Mouse (Mus musculus): ENCODE data around the gene Ttf2. TPM values are rescaled to one million over a fixed set of nuclear protein-coding genes. Genes with fewer than 3 reads are reported as not detected.

Gene Ttf2
- polyA plus RNA-seq, 1 experiment from 2014 or later: 27.2 TPM

DNA sequence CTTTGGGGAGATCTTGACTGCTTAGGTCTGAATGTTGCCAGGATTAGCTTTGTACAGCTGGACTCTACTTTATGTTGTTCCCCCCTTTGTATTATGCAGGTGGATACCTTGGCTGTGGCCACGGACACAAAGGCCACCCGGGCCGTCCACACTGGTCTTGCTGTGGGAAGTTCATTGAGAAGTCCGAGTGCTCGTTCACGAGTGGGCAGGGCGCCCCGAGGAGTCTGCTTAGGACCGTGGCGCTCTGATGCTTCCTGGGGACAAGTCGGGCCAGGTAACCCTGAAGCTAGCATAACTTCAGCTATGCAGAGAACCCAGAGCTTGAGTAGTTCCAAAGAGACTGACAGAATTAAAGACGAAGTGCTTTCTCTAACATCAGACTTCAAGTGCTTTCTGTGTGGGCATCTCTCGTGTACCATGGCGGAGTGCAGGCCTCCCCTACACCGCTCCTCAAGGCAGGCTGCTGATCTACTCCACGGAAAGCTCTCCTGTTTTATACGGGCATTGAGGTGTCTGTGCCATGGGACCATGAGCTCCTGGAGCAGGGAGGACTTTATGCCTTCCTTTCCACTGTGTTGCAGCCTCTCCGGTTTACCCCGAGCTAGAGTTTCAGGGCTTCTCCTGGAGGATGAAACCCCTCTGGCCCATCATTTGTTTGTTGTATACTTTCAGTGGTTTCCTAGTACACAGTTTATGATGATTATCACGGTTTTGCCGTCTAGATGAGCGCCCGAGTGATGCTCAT lies 38.0 kb downstream of the Ttf2 start:
- Histone ChIP-seq H3K36me3 (ENCODE audit: control insufficient read depth, insufficient read depth, low read length) (0 out of 2 replicates have a peak, but pooled peaks cover 3% of the 10 kb centered on the region), H3K4me3 (ENCODE audit: low read depth, low read length) (no peak overlapping the region), H3K4me1 (ENCODE audit: control insufficient read depth, insufficient read depth, low read length) (no peaks in the 10 kb centered on the region), H3K4me2 (ENCODE audit: low read depth, severe bottlenecking) (no peak overlapping the region), H3K27ac (replicated peaks; ENCODE audit: low read depth, low read length) (no peak overlapping the region), H3K9ac (ENCODE audit: low read length) (no peak overlapping the region), H3K27me3 (ENCODE audit: control insufficient read depth, insufficient read depth, low read length) (no peaks in the 10 kb centered on the region), H3K9me3 (ENCODE audit: control insufficient read depth, low read length) (no peaks in the 10 kb centered on the region)
- DNase-seq (ENCODE audit: low spot score) (no peak), ATAC-seq (ENCODE audit: insufficient number of reproducible peaks, low FRiP score, low TSS enrichment, low read depth) (no peak)
- 95% methylated on average over 23 of the region's 23 CpGs for WGBS

DNA sequence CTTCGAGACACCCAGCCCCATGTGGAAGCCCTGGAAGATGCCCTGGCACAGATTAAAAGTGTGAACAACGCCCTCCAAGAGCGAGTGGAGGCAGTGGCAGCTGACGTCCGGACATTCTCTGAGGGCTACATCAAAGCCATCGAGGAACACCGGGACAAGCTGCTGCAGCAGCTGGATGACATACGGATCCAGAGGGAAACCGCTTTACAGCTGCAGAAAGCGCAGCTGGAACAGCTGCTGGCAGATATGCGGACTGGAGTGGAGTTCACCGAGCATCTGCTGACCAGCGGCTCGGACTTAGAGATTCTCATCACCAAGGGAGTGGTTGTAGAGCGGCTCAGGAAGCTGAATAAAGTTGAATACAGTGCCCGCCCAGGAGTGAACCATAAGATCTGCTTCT lies 44.3 kb downstream of the Ttf2 start:
- ATAC-seq (ENCODE audit: insufficient number of reproducible peaks, low FRiP score, low TSS enrichment, low read depth): no peak
- Histone ChIP-seq H3K4me1 (ENCODE audit: control insufficient read depth, insufficient read depth, low read length) (peaks cover 8% of the 10 kb centered on the region; the same call in 1 of the 2 replicates), H3K4me3 (ENCODE audit: low read depth, low read length) (no peak overlapping the region), H3K27me3 (ENCODE audit: control insufficient read depth, insufficient read depth, low read length) (no peaks in the 10 kb centered on the region), H3K9me3 (ENCODE audit: control insufficient read depth, low read length) (no peaks in the 10 kb centered on the region), H3K4me2 (ENCODE audit: low read depth, severe bottlenecking) (no peak overlapping the region), H3K36me3 (ENCODE audit: control insufficient read depth, insufficient read depth, low read length) (no peaks in the 10 kb centered on the region), H3K27ac (replicated peaks; ENCODE audit: low read depth, low read length) (no peak overlapping the region), H3K9ac (ENCODE audit: low read length) (no peak overlapping the region)
- DNase-seq (ENCODE audit: low spot score): peak; percentile 40
- WGBS: 61% methylated on average over 16 of the region's 16 CpGs

DNA sequence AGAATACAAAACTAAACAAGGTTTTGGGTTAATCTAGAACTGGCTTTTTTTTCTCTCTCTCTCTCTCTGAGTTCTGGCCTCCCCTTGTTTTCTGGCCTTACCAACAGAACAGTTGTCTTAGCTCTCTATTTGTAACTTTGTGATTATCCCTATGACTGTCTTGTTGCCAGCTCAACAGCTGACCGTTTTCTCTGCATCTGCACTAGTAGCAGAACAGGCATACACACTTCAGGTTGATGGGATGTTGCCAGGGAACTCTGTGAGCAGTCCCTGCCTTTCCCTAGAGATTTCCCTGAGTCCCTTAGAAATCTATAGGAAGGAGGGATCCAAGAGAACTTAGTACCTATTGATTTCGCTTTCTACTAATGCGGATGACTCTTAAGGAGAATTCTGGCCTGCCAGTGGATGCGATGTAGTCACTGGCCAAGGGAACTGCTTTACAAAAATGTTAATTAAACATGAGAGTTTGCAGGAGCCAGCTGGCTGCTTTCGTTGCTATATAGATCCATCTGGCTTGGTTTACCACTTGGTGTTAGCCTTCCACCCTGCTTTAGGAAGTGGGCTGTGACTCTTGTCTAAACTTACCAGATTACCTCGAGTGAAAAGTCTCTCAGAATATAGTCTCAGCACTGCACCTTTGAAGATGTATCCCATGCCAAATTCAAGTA lies 45.3 kb downstream of the Ttf2 start:
- DNase-seq (ENCODE audit: low spot score): no peak
- no peaks in the 10 kb centered on the region for H3K36me3 ChIP-seq (ENCODE audit: control insufficient read depth, insufficient read depth, low read length)
- peaks cover 8% of the 10 kb centered on the region; the same call in 1 of the 2 replicates for H3K4me1 ChIP-seq (ENCODE audit: control insufficient read depth, insufficient read depth, low read length)
- H3K4me3 ChIP-seq (ENCODE audit: low read depth, low read length): no peak overlapping the region
- no peak overlapping the region for H3K9ac ChIP-seq (ENCODE audit: low read length)
- ATAC-seq (ENCODE audit: insufficient number of reproducible peaks, low FRiP score, low TSS enrichment, low read depth): no peak
- H3K9me3 ChIP-seq (ENCODE audit: control insufficient read depth, low read length): no peaks in the 10 kb centered on the region
- H3K4me2 ChIP-seq (ENCODE audit: low read depth, severe bottlenecking): no peak overlapping the region
- no peak overlapping the region for H3K27ac ChIP-seq (replicated peaks; ENCODE audit: low read depth, low read length)
- 77% methylated on average over 6 of the region's 6 CpGs for WGBS
- H3K27me3 ChIP-seq (ENCODE audit: control insufficient read depth, insufficient read depth, low read length): no peaks in the 10 kb centered on the region

GRCm38 (mm10) chr3:100922506-100923375 lies 46.7 kb downstream of the Ttf2 start:
- ATAC-seq (ENCODE audit: insufficient number of reproducible peaks, low FRiP score, low TSS enrichment, low read depth) (peak; percentile 33; the same call in 1 of the 2 replicates), DNase-seq (ENCODE audit: low spot score) (no peak)
- Histone ChIP-seq H3K4me3 (ENCODE audit: low read depth, low read length) (peak overlapping the region; percentile 46), H3K9me3 (ENCODE audit: control insufficient read depth, low read length) (no peaks in the 10 kb centered on the region), H3K27me3 (ENCODE audit: control insufficient read depth, insufficient read depth, low read length) (no peaks in the 10 kb centered on the region), H3K9ac (ENCODE audit: low read length) (peak overlapping the region; percentile 72), H3K4me2 (ENCODE audit: low read depth, severe bottlenecking) (peak overlapping the region; percentile 68), H3K27ac (replicated peaks; ENCODE audit: low read depth, low read length) (peak overlapping the region; percentile 51), H3K4me1 (ENCODE audit: control insufficient read depth, insufficient read depth, low read length) (peaks cover 8% of the 10 kb centered on the region; the same call in 1 of the 2 replicates), H3K36me3 (ENCODE audit: control insufficient read depth, insufficient read depth, low read length) (no peaks in the 10 kb centered on the region)
- 42% methylated on average over 28 of the region's 28 CpGs for WGBS

GRCm38 (mm10) chr3:100921825-100922505 lies 47.5 kb downstream of the Ttf2 start, which contains the start of gene Trim45:
Gene Trim45, plus strand, starts transcription at chr3:100922202.
- no peaks in the 10 kb centered on the region for H3K9me3 ChIP-seq (ENCODE audit: control insufficient read depth, low read length)
- H3K27me3 ChIP-seq (ENCODE audit: control insufficient read depth, insufficient read depth, low read length): no peaks in the 10 kb centered on the region
- WGBS: 1% methylated on average over 39 of the region's 39 CpGs
- DNase-seq (ENCODE audit: low spot score) (peak; percentile 97), ATAC-seq (ENCODE audit: insufficient number of reproducible peaks, low FRiP score, low TSS enrichment, low read depth) (peak; percentile 99)
- peaks cover 8% of the 10 kb centered on the region; the same call in 1 of the 2 replicates for H3K4me1 ChIP-seq (ENCODE audit: control insufficient read depth, insufficient read depth, low read length)
- peak within 1 kb of the TSS; percentile 51 for H3K27ac ChIP-seq (replicated peaks; ENCODE audit: low read depth, low read length)
- H3K9ac ChIP-seq (ENCODE audit: low read length): peak within 1 kb of the TSS; percentile 72
- no peaks in the 10 kb centered on the region for H3K36me3 ChIP-seq (ENCODE audit: control insufficient read depth, insufficient read depth, low read length)
- peak within 1 kb of the TSS; percentile 68 for H3K4me2 ChIP-seq (ENCODE audit: low read depth, severe bottlenecking)
- H3K4me3 ChIP-seq (ENCODE audit: low read depth, low read length): peak within 1 kb of the TSS; percentile 46

GRCm38 (mm10) chr3:100920611-100921140 lies 48.8 kb downstream of the Ttf2 start:
- H3K27me3 ChIP-seq (ENCODE audit: control insufficient read depth, insufficient read depth, low read length): no peaks in the 10 kb centered on the region
- no peaks in the 10 kb centered on the region for H3K36me3 ChIP-seq (ENCODE audit: control insufficient read depth, insufficient read depth, low read length)
- no peak overlapping the region for H3K4me3 ChIP-seq (ENCODE audit: low read depth, low read length)
- H3K9me3 ChIP-seq (ENCODE audit: control insufficient read depth, low read length): no peaks in the 10 kb centered on the region
- no peak overlapping the region for H3K9ac ChIP-seq (ENCODE audit: low read length)
- no peak overlapping the region for H3K4me2 ChIP-seq (ENCODE audit: low read depth, severe bottlenecking)
- H3K4me1 ChIP-seq (ENCODE audit: control insufficient read depth, insufficient read depth, low read length): peaks cover 8% of the 10 kb centered on the region; the same call in 1 of the 2 replicates
- ATAC-seq (ENCODE audit: insufficient number of reproducible peaks, low FRiP score, low TSS enrichment, low read depth) (no peak), DNase-seq (ENCODE audit: low spot score) (no peak)
- no peak overlapping the region for H3K27ac ChIP-seq (replicated peaks; ENCODE audit: low read depth, low read length)
- 78% methylated on average over 9 of the region's 9 CpGs for WGBS

- Histone ChIP-seq H3K4me1 (ENCODE audit: control insufficient read depth, insufficient read depth, low read length) (0 out of 2 replicates have a peak, but pooled peaks cover 2% of the 10 kb centered on the region), H3K27me3 (ENCODE audit: control insufficient read depth, insufficient read depth, low read length) (no peaks in the 10 kb centered on the region), H3K4me3 (ENCODE audit: low read depth, low read length) (no peak overlapping the region), H3K4me2 (ENCODE audit: low read depth, severe bottlenecking) (no peak overlapping the region), H3K27ac (replicated peaks; ENCODE audit: low read depth, low read length) (no peak overlapping the region), H3K9ac (ENCODE audit: low read length) (no peak overlapping the region), H3K36me3 (ENCODE audit: control insufficient read depth, insufficient read depth, low read length) (no peaks in the 10 kb centered on the region), H3K9me3 (ENCODE audit: control insufficient read depth, low read length) (no peaks in the 10 kb centered on the region)
- ATAC-seq (ENCODE audit: insufficient number of reproducible peaks, low FRiP score, low TSS enrichment, low read depth): no peak
- no peak for DNase-seq (ENCODE audit: low spot score)
- WGBS: 27% methylated on average over 7 of the region's 7 CpGs
Observed at GRCm38 (mm10) chr3:100916844-100917243, 52.6 kb downstream of the Ttf2 start.
